Mouse (Mus musculus) intestine, embryonic 16.5 days (tissue): ENCODE data around the gene Cpn1. TPM values are rescaled to one million over a fixed set of nuclear protein-coding genes. Genes with fewer than 3 reads are reported as not detected.

Experiments used
- ATAC-seq: fragments of 200-750 bp; cut with Nextera tagmentation; 2 replicates; pipeline ENCODE4 v1.8.0; 2017; ENCODE audit warnings: moderate TSS enrichment, moderate library complexity
- H3K27ac ChIP-seq: fragments of 300-500 bp; sonication (generic); 2 replicates; pipeline ENCODE4 v1.5.1; 2014; ENCODE audit warnings: mild to moderate bottlenecking, low read length
- H3K27me3 ChIP-seq: fragments of 300-500 bp; sonication (generic); replicated peaks from 2 replicates; pipeline ENCODE4 v1.6.1; 2014; ENCODE audit warnings: low read length, control low read depth, mixed read lengths; ENCODE audit not compliant: control insufficient read depth, insufficient read depth
- H3K36me3 ChIP-seq: fragments of 300-500 bp; sonication (generic); 2 replicates; pipeline ENCODE4 v1.6.1; 2014; ENCODE audit warnings: low read length, control low read depth; ENCODE audit not compliant: control insufficient read depth, insufficient read depth
- H3K4me1 ChIP-seq: fragments of 300-500 bp; sonication (generic); 2 replicates; pipeline ENCODE4 v1.6.1; 2014; ENCODE audit warnings: low read length, control low read depth, mixed read lengths; ENCODE audit not compliant: control insufficient read depth, insufficient read depth
- H3K4me2 ChIP-seq: fragments of 300-500 bp; sonication (generic); 2 replicates; pipeline ENCODE4 v1.6.1; 2014; ENCODE audit warnings: low read depth, low read length, control low read depth
- H3K4me3 ChIP-seq: fragments of 300-500 bp; sonication (generic); 2 replicates; pipeline ENCODE4 v1.5.1; 2014; ENCODE audit warnings: mild to moderate bottlenecking, low read length
- H3K9ac ChIP-seq: fragments of 300-500 bp; sonication (generic); 2 replicates; pipeline ENCODE4 v1.6.1; 2014; ENCODE audit warnings: low read depth, low read length
- H3K9me3 ChIP-seq: fragments of 300-500 bp; sonication (generic); 2 replicates; pipeline ENCODE4 v1.6.1; 2016; ENCODE audit warnings: low read length, control low read depth; ENCODE audit not compliant: control insufficient read depth
- WGBS: fragments of 180-500 bp; shearing (Covaris S2); extraction: QIAGEN DNeasy Blood & Tissue Kit; methylation state at CpG from one replicate; pipeline ENCODE4 v1.1.7; 2014; 5-methylcytosine and 5-hydroxymethylcytosine counted together
- polyA plus RNA-seq: library from polyadenylated mRNA; unstranded; fragments of >200 nt; fragmentation: Nextera tagmentation; extraction: Ambion mirVana; gene quantifications from 2 replicates; pipeline ENCODE4 v1.2.1, GENCODE M21; 2015

Gene Cpn1
- polyA plus RNA-seq, 1 experiment from 2014 or later, result 27.7 TPM

- Histone ChIP-seq H3K4me2 (no peak overlapping the region), H3K9ac (no peak overlapping the region), H3K4me1 (no peaks in the 10 kb centered on the region), H3K27me3 (no peaks in the 10 kb centered on the region), H3K27ac (no peak overlapping the region), H3K9me3 (no peaks in the 10 kb centered on the region), H3K4me3 (no peak overlapping the region), H3K36me3 (no peaks in the 10 kb centered on the region)
- WGBS, result 79% methylated on average over 7 of the region's 7 CpGs
- no peak for ATAC-seq
Observed at GRCm38 (mm10) chr19:43995427-43995826, 9.1 kb upstream of the Cpn1 start.

DNA sequence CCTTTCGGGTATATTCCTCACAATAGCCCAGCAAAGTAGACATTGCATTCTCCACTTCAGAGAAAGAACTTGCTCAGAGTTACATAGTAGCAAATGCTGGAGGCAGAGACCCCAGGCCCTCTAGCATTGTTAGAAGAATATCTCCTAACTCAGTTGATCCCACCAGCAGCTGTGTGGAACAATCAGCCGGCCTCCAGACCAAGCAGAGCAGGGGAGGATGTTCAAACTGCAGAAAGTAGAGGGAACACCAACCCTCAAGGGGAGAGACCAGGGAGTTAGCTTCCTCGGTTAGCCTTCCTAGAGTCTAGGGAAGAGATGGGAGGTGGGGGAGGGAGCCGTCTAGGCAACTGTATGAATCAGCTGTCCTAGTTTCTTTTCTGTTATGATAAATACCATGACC lies 6.1 kb upstream of the Cpn1 start:
- Histone ChIP-seq H3K27me3 (no peaks in the 10 kb centered on the region), H3K9ac (no peak overlapping the region), H3K4me1 (no peaks in the 10 kb centered on the region), H3K27ac (no peak overlapping the region), H3K4me2 (no peak overlapping the region), H3K36me3 (no peaks in the 10 kb centered on the region), H3K9me3 (no peaks in the 10 kb centered on the region), H3K4me3 (no peak overlapping the region)
- no peak for ATAC-seq
- WGBS, result 64% methylated on average over 4 of the region's 4 CpGs

DNA sequence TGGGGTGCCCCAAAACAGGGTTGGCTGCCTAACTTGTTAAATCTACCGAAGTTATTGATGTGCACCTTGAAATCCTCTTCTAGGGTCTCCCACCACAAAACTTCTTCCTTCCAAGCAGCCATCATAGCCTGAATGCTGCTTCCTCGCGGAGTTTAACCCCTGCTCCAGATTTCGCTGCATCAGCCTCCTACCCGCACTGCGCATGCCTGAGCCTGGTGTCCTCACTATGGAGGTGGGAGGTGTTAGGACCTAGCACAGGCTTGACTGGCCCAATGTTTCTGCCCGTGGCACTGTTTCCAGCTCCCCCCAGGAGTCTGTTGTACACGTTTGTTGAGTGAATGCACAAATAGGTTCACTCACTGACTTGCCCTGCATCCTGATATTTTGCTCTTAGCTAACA lies 4.0 kb upstream of the Cpn1 start:
- H3K27me3 ChIP-seq, result no peaks in the 10 kb centered on the region
- WGBS, result 80% methylated on average over 8 of the region's 8 CpGs
- ATAC-seq, result no peak
- no peaks in the 10 kb centered on the region for H3K4me1 ChIP-seq
- H3K4me3 ChIP-seq, result no peak overlapping the region
- H3K36me3 ChIP-seq, result no peaks in the 10 kb centered on the region
- no peak overlapping the region for H3K27ac ChIP-seq
- H3K4me2 ChIP-seq, result no peak overlapping the region
- H3K9me3 ChIP-seq, result no peaks in the 10 kb centered on the region
- H3K9ac ChIP-seq, result no peak overlapping the region

GRCm38 (mm10) chr19:43981992-43982391 lies 4.4 kb downstream of the Cpn1 start:
- H3K9me3 ChIP-seq, result no peaks in the 10 kb centered on the region
- WGBS, result 92% methylated on average over 5 of the region's 5 CpGs
- H3K36me3 ChIP-seq, result no peaks in the 10 kb centered on the region
- no peak overlapping the region for H3K27ac ChIP-seq
- H3K4me1 ChIP-seq, result peaks cover 3% of the 10 kb centered on the region; the same call in 1 of the 2 replicates
- no peaks in the 10 kb centered on the region for H3K27me3 ChIP-seq
- H3K4me2 ChIP-seq, result no peak overlapping the region
- H3K9ac ChIP-seq, result no peak overlapping the region
- H3K4me3 ChIP-seq, result no peak overlapping the region
- no peak for ATAC-seq

GRCm38 (mm10) chr19:43980711-43981110 lies 5.6 kb downstream of the Cpn1 start:
- Histone ChIP-seq H3K36me3 (no peaks in the 10 kb centered on the region), H3K4me3 (no peak overlapping the region), H3K9me3 (no peaks in the 10 kb centered on the region), H3K4me2 (no peak overlapping the region), H3K27me3 (no peaks in the 10 kb centered on the region), H3K9ac (no peak overlapping the region), H3K4me1 (peaks cover 3% of the 10 kb centered on the region; the same call in 1 of the 2 replicates), H3K27ac (no peak overlapping the region)
- no peak for ATAC-seq
- 94% methylated on average over 17 of the region's 17 CpGs for WGBS

DNA sequence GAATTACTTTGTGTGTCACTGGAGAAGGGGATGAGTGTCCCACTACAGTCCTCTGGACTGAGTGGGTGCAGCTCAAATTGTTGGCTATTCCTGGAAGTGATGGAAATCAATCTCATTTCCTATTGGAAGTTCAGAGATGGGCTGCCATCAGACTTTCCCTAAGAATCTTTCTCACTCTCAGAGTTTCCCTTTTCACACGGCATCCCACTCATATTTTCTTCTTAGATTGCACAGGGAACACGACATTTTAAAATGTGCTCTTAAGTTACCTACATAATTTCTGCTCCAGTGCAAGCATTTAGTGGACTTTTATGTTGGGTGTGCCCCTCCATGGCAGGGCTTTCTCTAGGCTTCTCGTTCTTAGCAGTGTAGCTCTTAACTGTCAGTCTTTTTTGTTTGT lies 8.6 kb downstream of the Cpn1 start:
- Histone ChIP-seq H3K9me3 (no peaks in the 10 kb centered on the region), H3K4me2 (no peak overlapping the region), H3K4me3 (no peak overlapping the region), H3K36me3 (no peaks in the 10 kb centered on the region), H3K4me1 (no peaks in the 10 kb centered on the region), H3K27me3 (no peaks in the 10 kb centered on the region), H3K9ac (no peak overlapping the region), H3K27ac (no peak overlapping the region)
- no peak for ATAC-seq
- WGBS, result 80% methylated on average over 3 of the region's 3 CpGs

DNA sequence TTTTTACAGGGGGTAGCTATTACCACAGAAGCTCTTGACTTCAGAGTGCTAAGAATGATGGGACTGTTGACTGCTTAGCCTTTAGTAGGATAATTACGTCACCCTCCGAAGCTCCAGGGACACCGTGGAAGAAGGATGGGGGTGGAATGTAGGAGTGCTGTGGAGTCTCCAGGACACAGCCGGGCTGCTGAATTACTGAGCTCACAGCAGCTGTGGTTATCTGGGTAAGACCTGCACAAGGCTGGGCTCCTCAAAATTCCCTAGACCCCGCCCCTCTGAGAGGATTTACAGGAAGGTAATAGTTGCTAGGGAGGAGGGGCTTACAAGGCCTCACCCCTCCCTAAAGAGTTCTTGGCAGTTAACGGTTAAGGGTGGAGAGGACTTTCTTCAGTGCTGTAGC lies 9.7 kb downstream of the Cpn1 start:
- Histone ChIP-seq H3K4me1 (no peaks in the 10 kb centered on the region), H3K36me3 (no peaks in the 10 kb centered on the region), H3K9ac (no peak overlapping the region), H3K4me3 (no peak overlapping the region), H3K9me3 (no peaks in the 10 kb centered on the region), H3K27me3 (no peaks in the 10 kb centered on the region), H3K27ac (no peak overlapping the region), H3K4me2 (no peak overlapping the region)
- peak; percentile 44 for ATAC-seq
- 57% methylated on average over 6 of the region's 6 CpGs for WGBS

DNA sequence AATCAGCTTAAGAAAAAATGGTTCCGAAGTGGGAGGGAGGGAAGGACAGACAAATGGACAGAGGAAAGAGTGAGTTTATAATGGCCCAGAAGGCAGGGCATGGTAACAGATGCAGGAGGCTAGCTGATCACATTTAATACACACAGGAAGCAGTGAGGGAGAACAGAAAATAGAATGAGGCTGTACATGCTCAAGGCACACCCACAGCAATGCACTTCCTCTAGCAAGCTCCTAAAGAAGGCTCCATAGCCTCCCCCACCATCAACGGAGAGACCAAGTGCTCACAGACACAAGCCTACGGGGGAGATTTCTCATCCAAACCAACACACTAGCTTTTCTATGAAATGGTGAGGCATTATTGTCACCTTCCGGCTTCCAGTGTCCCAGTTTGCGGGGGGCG lies 12.1 kb downstream of the Cpn1 start:
- Histone ChIP-seq H3K9me3 (no peaks in the 10 kb centered on the region), H3K9ac (no peak overlapping the region), H3K27ac (no peak overlapping the region), H3K4me1 (no peaks in the 10 kb centered on the region), H3K27me3 (no peaks in the 10 kb centered on the region), H3K4me3 (no peak overlapping the region), H3K36me3 (no peaks in the 10 kb centered on the region), H3K4me2 (no peak overlapping the region)
- ATAC-seq, result no peak
- 94% methylated on average over 6 of the region's 6 CpGs for WGBS

DNA sequence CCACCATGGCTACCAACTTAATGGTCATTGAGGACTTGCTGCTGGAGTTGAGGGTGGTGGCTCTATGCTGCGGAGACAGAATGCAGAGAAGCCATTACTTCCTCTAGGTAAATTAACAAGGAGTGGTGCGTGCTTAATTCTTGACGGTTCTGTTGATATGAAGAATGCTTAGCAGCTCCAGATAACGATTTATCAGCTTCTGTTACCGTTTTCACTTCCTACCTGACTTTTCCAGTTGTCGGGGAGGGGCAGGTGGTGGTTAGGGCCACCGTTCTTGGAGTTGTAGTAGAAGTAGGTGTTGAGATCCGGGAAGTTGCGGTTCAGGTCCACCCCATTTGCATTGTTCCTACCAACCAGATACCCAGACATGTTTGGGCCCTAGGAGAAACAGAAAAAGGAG lies 12.6 kb downstream of the Cpn1 start:
- no peak overlapping the region for H3K27ac ChIP-seq
- H3K4me1 ChIP-seq, result no peaks in the 10 kb centered on the region
- WGBS, result 75% methylated on average over 9 of the region's 9 CpGs
- no peaks in the 10 kb centered on the region for H3K36me3 ChIP-seq
- no peak for ATAC-seq
- no peak overlapping the region for H3K4me2 ChIP-seq
- no peak overlapping the region for H3K9ac ChIP-seq
- no peak overlapping the region for H3K4me3 ChIP-seq
- H3K27me3 ChIP-seq, result no peaks in the 10 kb centered on the region
- no peaks in the 10 kb centered on the region for H3K9me3 ChIP-seq

- WGBS, result 89% methylated on average over 8 of the region's 8 CpGs
Observed at GRCm38 (mm10) chr19:43972129-43972528, 14.2 kb downstream of the Cpn1 start.

More at GRCm38 (mm10) chr19:43972129-43972528, 14.2 kb downstream of the Cpn1 start:
- H3K27ac ChIP-seq, result no peak overlapping the region
- H3K36me3 ChIP-seq, result no peaks in the 10 kb centered on the region
- no peak overlapping the region for H3K4me3 ChIP-seq
- H3K9me3 ChIP-seq, result no peaks in the 10 kb centered on the region
- no peaks in the 10 kb centered on the region for H3K27me3 ChIP-seq
- no peak overlapping the region for H3K4me2 ChIP-seq
- H3K9ac ChIP-seq, result no peak overlapping the region
- ATAC-seq, result no peak
- H3K4me1 ChIP-seq, result no peaks in the 10 kb centered on the region
